Mouse (Mus musculus) lung, adult 2 months (tissue): ENCODE measurements around the gene Fam102a.

ENCODE experiments used
- CTCF ChIP-seq: fragments of 200-500 bp; IDR thresholded peaks from 2 replicates; pipeline ENCODE4 v1.5.1; 2011; ENCODE audit warnings: mild to moderate bottlenecking, low read length, control low read depth; ENCODE audit not compliant: insufficient read depth
- POLR2A ChIP-seq: fragments of 200-500 bp; IDR thresholded peaks from 2 replicates; pipeline ENCODE4 v1.6.1; 2011; ENCODE audit warnings: low read depth, mild to moderate bottlenecking, control low read depth, low read length, borderline replicate concordance; ENCODE audit errors: extremely low read depth

- TF ChIP-seq CTCF, result peak; percentile 88
- peak; percentile 27; the same call in 1 of the 2 replicates for TF ChIP-seq POLR2A
Measured at GRCm38 (mm10) chr2:32602600-32603054, 67.5 kb downstream of the Fam102a start.
